Mouse (Mus musculus): ENCODE data around the gene Pold3. TPM values are rescaled to one million over a fixed set of nuclear protein-coding genes. Genes with fewer than 3 reads are reported as not detected.

Pold3 gene
- polyA plus RNA-seq (2012; ENCODE audit: insufficient read depth, insufficient read length, missing spikeins) = 55.3 and 61.5 TPM in 2 replicates

DNA sequence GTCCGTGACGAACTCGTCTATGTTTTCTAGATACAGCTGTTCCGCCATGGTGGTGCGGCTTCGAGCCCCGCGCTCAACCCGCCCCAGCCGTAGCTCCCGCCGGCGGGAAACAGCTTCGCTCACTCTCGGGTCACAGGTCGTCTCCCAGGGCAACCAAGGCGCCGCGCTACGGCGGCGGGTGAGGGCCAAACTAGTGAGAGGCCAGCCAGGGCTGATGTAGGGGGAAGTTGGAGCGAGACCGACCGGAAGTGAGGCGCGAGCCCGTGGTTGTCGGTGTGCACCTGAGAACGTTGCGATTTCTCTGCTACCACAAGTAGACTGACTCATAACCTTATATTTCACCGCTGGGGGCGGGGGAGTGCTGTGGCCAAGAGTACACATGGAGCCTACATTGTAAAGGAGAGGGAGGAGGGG, at the start of gene Pold3:
TSS of gene Pold3 (minus strand) at position 190 of the 414 bp plus-strand sequence.
- H3K27ac ChIP-seq (ENCODE audit: insufficient read depth, low read depth, low read length) = peak within 1 kb of the TSS; percentile 91
- peaks cover 3% of the 10 kb centered on the region for H3K4me1 ChIP-seq (ENCODE audit: control insufficient read depth, insufficient read depth, low read length)
- peak within 1 kb of the TSS; percentile 65 for H3K4me3 ChIP-seq (ENCODE audit: insufficient read depth, low read length)
- TF ChIP-seq CTCF (IDR thresholded peaks at IDR 0.05; ENCODE audit: low read depth, low read length) (no peak), POLR2A (IDR thresholded peaks at IDR 0.05; ENCODE audit: borderline replicate concordance, low read depth, low read length) (no peak)

DNA sequence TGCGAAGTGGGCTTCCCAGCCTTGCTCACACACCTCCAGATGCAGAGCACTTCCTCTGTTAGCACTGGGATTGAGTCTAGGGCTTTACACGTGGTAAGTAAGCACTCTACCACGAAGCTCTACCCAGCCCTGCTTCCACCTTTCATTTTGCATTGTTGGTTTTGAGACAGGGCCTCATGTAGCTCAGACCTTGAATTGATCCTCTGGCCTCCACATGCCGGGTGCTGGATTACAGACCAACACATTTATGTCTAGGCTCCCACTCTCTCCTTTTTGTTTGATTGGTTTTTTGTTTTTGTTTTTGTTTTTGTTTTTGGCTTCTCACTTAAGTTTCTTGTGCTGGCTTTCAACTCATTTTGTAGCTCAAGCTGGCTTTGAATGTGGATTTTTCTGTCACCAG, 49.4 kb upstream of the Pold3 start:
- Histone ChIP-seq H3K27ac (ENCODE audit: insufficient read depth, low read depth, low read length) (no peak overlapping the region), H3K4me1 (ENCODE audit: control insufficient read depth, insufficient read depth, low read length) (peaks cover 10% of the 10 kb centered on the region), H3K4me3 (ENCODE audit: insufficient read depth, low read length) (no peak overlapping the region)
- TF ChIP-seq POLR2A (IDR thresholded peaks at IDR 0.05; ENCODE audit: borderline replicate concordance, low read depth, low read length) = no peak
- no peak for TF ChIP-seq CTCF (IDR thresholded peaks at IDR 0.05; ENCODE audit: low read depth, low read length)

DNA sequence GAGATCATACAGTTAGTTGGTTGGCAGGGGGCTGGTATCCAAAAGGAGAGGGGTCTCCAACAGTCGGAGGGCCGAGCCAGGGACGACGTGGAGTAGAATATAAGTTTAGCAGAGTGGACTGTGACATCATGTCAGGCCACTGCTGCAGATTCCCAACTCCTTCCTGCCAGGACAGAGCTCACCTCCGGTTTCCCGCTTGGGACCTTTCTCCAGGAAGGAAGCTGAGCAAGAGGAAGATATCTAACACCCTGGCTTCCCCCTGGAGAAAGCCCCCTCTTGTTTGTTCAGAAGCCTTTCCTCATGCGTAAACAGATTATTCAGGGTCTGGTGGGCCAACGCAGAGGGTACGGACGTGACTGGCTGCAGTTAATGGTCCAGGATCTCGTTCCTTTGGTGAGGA, 47.3 kb upstream of the Pold3 start:
- no peak overlapping the region for H3K4me3 ChIP-seq (ENCODE audit: insufficient read depth, low read length)
- TF ChIP-seq POLR2A (IDR thresholded peaks at IDR 0.05; ENCODE audit: borderline replicate concordance, low read depth, low read length) (no peak), CTCF (IDR thresholded peaks at IDR 0.05; ENCODE audit: low read depth, low read length) (no peak)

DNA sequence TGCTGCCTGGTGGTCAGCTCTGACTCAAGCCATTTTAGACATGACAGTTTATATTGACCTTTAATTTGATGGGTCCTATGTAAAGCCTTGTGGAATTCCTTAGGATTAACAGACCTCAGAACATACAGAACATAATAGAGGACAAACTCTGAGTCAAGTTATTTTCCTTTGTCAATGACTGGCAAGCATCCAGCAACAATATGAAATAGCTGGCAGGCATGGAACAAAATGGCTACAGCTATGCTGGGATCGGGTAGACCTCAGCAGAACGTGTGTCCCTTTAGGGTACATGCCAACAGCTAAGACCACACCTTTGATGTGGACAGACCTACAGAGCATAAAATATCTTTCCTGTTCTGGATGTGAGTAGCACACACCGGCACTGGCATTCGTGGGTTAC, 42.1 kb upstream of the Pold3 start:
- Histone ChIP-seq H3K4me3 (ENCODE audit: insufficient read depth, low read length) (no peak overlapping the region), H3K27ac (ENCODE audit: insufficient read depth, low read depth, low read length) (no peak overlapping the region), H3K4me1 (ENCODE audit: control insufficient read depth, insufficient read depth, low read length) (peaks cover 16% of the 10 kb centered on the region)
- TF ChIP-seq POLR2A (IDR thresholded peaks at IDR 0.05; ENCODE audit: borderline replicate concordance, low read depth, low read length) (no peak), CTCF (IDR thresholded peaks at IDR 0.05; ENCODE audit: low read depth, low read length) (no peak)

More for the DNA sequence above, 47.3 kb upstream of the Pold3 start:
- Histone ChIP-seq H3K4me1 (ENCODE audit: control insufficient read depth, insufficient read depth, low read length) (peaks cover 4% of the 10 kb centered on the region), H3K27ac (ENCODE audit: insufficient read depth, low read depth, low read length) (no peak overlapping the region)

DNA sequence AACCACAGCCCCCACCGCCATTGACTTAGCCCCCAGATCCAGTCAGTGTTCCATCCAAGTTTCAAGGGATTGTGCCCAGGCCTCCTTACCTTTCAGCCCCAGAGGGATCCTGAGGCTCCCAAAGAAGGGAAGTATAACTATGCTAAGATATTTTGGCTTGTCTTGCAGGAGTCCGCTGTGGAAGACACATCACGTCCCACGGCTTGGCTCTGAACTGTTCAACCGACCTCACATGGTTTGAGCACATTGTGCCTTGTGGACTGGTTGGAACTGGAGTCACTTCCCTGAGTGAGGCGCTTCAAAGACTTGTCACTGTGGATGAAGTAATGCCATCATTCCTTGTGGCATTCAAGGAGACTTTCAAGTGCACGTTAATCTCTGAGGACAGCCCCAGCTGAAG, 38.6 kb upstream of the Pold3 start:
- TF ChIP-seq CTCF (IDR thresholded peaks at IDR 0.05; ENCODE audit: low read depth, low read length) (no peak), POLR2A (IDR thresholded peaks at IDR 0.05; ENCODE audit: borderline replicate concordance, low read depth, low read length) (no peak)
- H3K4me1 ChIP-seq (ENCODE audit: control insufficient read depth, insufficient read depth, low read length) = peaks cover 25% of the 10 kb centered on the region
- no peak overlapping the region for H3K27ac ChIP-seq (ENCODE audit: insufficient read depth, low read depth, low read length)
- H3K4me3 ChIP-seq (ENCODE audit: insufficient read depth, low read length) = peak overlapping the region; percentile 78

DNA sequence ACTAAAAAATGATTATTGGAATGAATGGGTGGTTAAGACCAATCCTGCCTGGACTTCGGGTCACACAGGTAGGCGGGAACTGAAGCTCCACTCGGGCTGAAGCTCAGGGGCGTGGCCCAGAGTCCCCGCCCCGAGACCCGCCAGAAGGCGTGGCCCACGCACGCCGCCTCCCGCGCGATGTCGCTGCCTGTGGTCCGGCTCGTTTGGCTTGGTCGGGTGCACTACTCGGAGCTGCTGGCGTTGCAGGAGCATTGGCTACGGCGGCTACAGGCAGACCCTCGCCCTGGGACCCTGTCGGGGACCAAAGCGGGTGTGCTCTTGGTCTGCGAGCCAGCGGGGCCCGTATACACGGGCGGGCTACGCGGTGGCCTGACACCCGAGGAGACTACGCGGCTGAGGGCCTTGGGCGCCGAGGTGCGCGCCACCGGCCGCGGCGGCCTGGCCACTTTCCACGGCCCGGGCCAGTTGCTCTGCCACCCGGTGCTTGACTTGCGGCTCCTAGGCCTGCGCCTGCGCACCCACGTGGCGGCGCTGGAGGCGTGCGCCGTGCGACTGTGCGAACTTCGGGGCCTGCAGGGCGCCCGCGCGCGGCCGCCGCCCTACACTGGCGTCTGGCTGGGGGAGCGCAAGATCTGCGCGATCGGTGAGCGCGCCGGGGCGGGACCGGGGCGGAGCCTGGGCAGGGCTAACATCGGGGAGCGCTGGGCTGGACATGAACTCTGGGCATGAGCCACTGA, 37.9 kb upstream of the Pold3 start, which contains the start of gene Lipt2:
TSS of gene Lipt2 (plus strand) at position 173 of the 737 bp plus-strand sequence.
- Histone ChIP-seq H3K27ac (ENCODE audit: insufficient read depth, low read depth, low read length) (peak within 1 kb of the TSS; percentile 70), H3K4me1 (ENCODE audit: control insufficient read depth, insufficient read depth, low read length) (peaks cover 25% of the 10 kb centered on the region), H3K4me3 (ENCODE audit: insufficient read depth, low read length) (peak within 1 kb of the TSS; percentile 78)
- TF ChIP-seq POLR2A (IDR thresholded peaks at IDR 0.05; ENCODE audit: borderline replicate concordance, low read depth, low read length) (no peak), CTCF (IDR thresholded peaks at IDR 0.05; ENCODE audit: low read depth, low read length) (no peak)

DNA sequence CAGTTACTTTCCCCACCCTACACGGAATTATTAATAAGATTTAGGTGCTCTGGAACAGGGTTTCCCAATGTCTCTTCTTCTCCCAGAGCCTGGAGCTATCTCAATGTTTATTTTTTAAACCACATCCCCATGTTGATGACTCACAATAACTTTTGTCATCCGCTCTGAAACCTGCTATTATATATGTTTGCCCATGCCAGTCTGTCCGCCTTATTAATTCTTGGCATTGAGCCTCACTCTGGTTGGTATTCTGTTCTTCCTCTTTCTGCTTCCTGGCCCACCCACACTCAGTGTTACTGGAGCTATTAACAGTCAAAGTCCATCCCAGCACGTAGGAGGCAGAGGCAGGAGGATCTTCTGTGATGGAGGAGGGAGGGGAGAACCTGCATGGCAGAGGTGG, 36.3 kb upstream of the Pold3 start:
- Histone ChIP-seq H3K27ac (ENCODE audit: insufficient read depth, low read depth, low read length) (peak overlapping the region; percentile 51), H3K4me1 (ENCODE audit: control insufficient read depth, insufficient read depth, low read length) (peaks cover 25% of the 10 kb centered on the region), H3K4me3 (ENCODE audit: insufficient read depth, low read length) (no peak overlapping the region)
- TF ChIP-seq POLR2A (IDR thresholded peaks at IDR 0.05; ENCODE audit: borderline replicate concordance, low read depth, low read length) (no peak), CTCF (IDR thresholded peaks at IDR 0.05; ENCODE audit: low read depth, low read length) (no peak)

DNA sequence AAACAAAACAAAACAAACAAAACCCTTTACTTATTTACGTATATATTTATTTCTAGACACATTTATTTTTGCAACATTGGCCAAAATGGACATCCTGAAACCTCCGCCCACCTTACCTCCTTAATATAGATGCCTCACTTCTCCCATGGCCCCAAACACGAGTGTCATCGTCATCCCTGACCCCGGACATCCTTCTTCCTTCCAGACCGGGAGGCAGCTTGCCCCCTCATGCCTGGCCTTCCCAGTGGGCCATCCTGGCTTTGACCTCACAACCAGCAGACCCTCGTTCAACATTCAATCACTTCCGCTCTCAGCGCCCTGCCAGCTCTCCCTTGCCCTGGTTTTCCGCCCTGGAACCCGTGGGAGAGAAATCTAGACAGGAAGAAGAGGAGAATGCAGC, 29.3 kb upstream of the Pold3 start:
- H3K4me1 ChIP-seq (ENCODE audit: control insufficient read depth, insufficient read depth, low read length) = peaks cover 10% of the 10 kb centered on the region
- no peak overlapping the region; the same call in 1 of the 2 replicates for H3K27ac ChIP-seq (ENCODE audit: insufficient read depth, low read depth, low read length)
- TF ChIP-seq CTCF (IDR thresholded peaks at IDR 0.05; ENCODE audit: low read depth, low read length) = no peak
- no peak for TF ChIP-seq POLR2A (IDR thresholded peaks at IDR 0.05; ENCODE audit: borderline replicate concordance, low read depth, low read length)

DNA sequence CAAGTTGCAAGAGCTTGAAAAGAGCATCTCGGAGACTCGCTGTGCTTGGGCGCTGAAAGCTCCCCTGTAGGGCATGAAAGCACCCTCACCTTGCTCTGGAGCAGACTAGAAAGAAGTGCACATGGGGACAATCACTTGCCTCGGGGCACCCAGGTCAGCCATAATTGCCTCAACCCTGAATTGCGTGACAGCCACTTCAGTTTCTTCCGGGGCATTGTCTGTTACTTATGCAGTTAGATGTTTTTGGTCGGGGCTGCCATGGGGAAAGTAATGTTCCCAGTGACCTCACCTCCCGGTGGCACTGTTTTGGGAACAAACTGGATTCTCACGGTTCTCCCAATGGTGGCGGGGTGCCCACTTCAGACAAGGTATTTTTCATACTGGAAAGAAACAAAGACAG, 28.7 kb upstream of the Pold3 start:
- H3K4me3 ChIP-seq (ENCODE audit: insufficient read depth, low read length) = no peak overlapping the region
- TF ChIP-seq POLR2A (IDR thresholded peaks at IDR 0.05; ENCODE audit: borderline replicate concordance, low read depth, low read length) (no peak), CTCF (IDR thresholded peaks at IDR 0.05; ENCODE audit: low read depth, low read length) (no peak)
- peaks cover 12% of the 10 kb centered on the region for H3K4me1 ChIP-seq (ENCODE audit: control insufficient read depth, insufficient read depth, low read length)
- H3K27ac ChIP-seq (ENCODE audit: insufficient read depth, low read depth, low read length) = peak overlapping the region; percentile 24

More for the DNA sequence above, 29.3 kb upstream of the Pold3 start:
- no peak overlapping the region for H3K4me3 ChIP-seq (ENCODE audit: insufficient read depth, low read length)

DNA sequence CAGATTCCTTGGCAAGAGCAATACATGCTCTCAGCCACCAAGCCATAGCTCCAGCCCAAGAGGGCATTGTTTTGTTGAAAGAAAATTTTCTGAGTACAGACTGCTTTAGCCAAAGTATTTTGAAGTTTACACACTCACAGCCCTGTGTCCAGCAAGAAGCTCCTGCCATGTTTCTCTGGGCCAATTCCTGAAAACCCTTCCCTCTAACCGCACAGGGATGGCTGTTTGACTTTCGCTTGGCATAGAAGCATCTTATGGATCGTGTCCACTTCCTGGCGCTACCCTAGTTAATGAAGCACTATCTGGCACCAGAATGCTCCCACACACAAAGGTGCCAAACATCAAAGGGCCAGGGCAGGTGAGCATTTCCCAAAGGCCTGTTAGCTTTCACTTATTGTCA, 27.2 kb upstream of the Pold3 start:
- Histone ChIP-seq H3K4me3 (ENCODE audit: insufficient read depth, low read length) (no peak overlapping the region), H3K4me1 (ENCODE audit: control insufficient read depth, insufficient read depth, low read length) (peaks cover 12% of the 10 kb centered on the region), H3K27ac (ENCODE audit: insufficient read depth, low read depth, low read length) (no peak overlapping the region)
- TF ChIP-seq CTCF (IDR thresholded peaks at IDR 0.05; ENCODE audit: low read depth, low read length) (no peak), POLR2A (IDR thresholded peaks at IDR 0.05; ENCODE audit: borderline replicate concordance, low read depth, low read length) (no peak)
